Comparison of ENCODE assay signal across 22 mouse cellular contexts in genomic region chr14:103978808-103979207, GRCm38 (mm10).
"Had no signal": no experiment of that assay in that cellular context is flagged by ENCODE, and none has a peak within 500 bp of the region (broad histone marks: within the 10 kb centered on the region; RNA-seq: fewer than 3 reads in every experiment).

No protein-coding gene starts in this region.

- H3K4me1 ChIP-seq: intestine, embryonic 15.5 days; kidney, embryonic 15.5 days; limb, embryonic 10.5 days; limb, embryonic 13.5 days; liver, embryonic 13.5 days; megakaryocyte, embryonic 14.5 days; neural tube, embryonic 13.5 days had no signal

- H3K36me3 ChIP-seq: intestine, embryonic 15.5 days; kidney, embryonic 15.5 days; limb, embryonic 10.5 days; limb, embryonic 13.5 days; liver, embryonic 13.5 days; lung, embryonic 15.5 days; midbrain, embryonic 10.5 days; neural tube, embryonic 13.5 days had no signal

- H3K27me3 ChIP-seq: intestine, embryonic 15.5 days; kidney, embryonic 15.5 days; limb, embryonic 13.5 days; liver, embryonic 13.5 days; lung, embryonic 15.5 days; megakaryocyte, embryonic 14.5 days; neural tube, embryonic 13.5 days had no signal

- H3K9me3 ChIP-seq: intestine, embryonic 15.5 days; kidney, embryonic 15.5 days; limb, embryonic 10.5 days; limb, embryonic 13.5 days; liver, embryonic 13.5 days; lung, embryonic 15.5 days; midbrain, embryonic 10.5 days; neural tube, embryonic 13.5 days had no signal

- DNase-seq: kidney, adult 11 months; kidney, adult 8-10 months; kidney, postnatal 10 days; kidney, postnatal 4 days; liver; liver, embryonic 13.5 days; lung, postnatal 10 days; lung, postnatal 36 days; midbrain, embryonic 14.5 days; retina, postnatal 1 day; right cerebral cortex, postnatal 25 days; thymus, adult 2 months; thymus, postnatal 14 days; thymus, postnatal 4 days had no signal

- H3K4me2 ChIP-seq: intestine, embryonic 15.5 days; kidney, embryonic 15.5 days; limb, embryonic 13.5 days; liver, embryonic 13.5 days; lung, embryonic 15.5 days; neural tube, embryonic 13.5 days had no signal

- H3K4me3 ChIP-seq: intestine, embryonic 15.5 days; kidney, embryonic 15.5 days; limb, embryonic 10.5 days; limb, embryonic 13.5 days; liver, embryonic 13.5 days; lung, embryonic 15.5 days; megakaryocyte, embryonic 14.5 days; midbrain, embryonic 10.5 days; neural tube, embryonic 13.5 days had no signal

- H3K9ac ChIP-seq: intestine, embryonic 15.5 days; kidney, embryonic 15.5 days; limb, embryonic 13.5 days; liver, embryonic 13.5 days; lung, embryonic 15.5 days; neural tube, embryonic 13.5 days had no signal

- H3K27ac ChIP-seq: intestine, embryonic 15.5 days; kidney, embryonic 15.5 days; limb, embryonic 10.5 days; limb, embryonic 13.5 days; liver, embryonic 13.5 days; lung, embryonic 15.5 days; midbrain, embryonic 10.5 days; neural tube, embryonic 13.5 days had no signal
